Mouse (Mus musculus) midbrain, embryonic 16.5 days (tissue): ENCODE data around the gene P2ry1. TPM values are rescaled to one million over a fixed set of nuclear protein-coding genes. Genes with fewer than 3 reads are reported as not detected.

Experiments used
- ATAC-seq: fragments of 200-750 bp; cut with Nextera tagmentation; 2 replicates; pipeline ENCODE4 v1.8.0; 2017; ENCODE audit warnings: moderate TSS enrichment
- H3K27ac ChIP-seq: fragments of 300-500 bp; sonication (generic); 2 replicates; pipeline ENCODE4 v1.5.1; 2014; ENCODE audit warnings: mild to moderate bottlenecking, low read length, mixed read lengths
- H3K27me3 ChIP-seq: fragments of 300-500 bp; sonication (generic); 2 replicates; pipeline ENCODE4 v1.6.1; 2014; ENCODE audit warnings: low read depth, low read length, mixed read lengths; ENCODE audit not compliant: control insufficient read depth, insufficient read depth
- H3K36me3 ChIP-seq: fragments of 300-500 bp; sonication (generic); 2 replicates; pipeline ENCODE4 v1.6.1; 2014; ENCODE audit warnings: mild to moderate bottlenecking, low read length, moderate library complexity, mixed read lengths; ENCODE audit not compliant: control insufficient read depth, insufficient read depth
- H3K4me1 ChIP-seq: fragments of 300-500 bp; sonication (generic); 2 replicates; pipeline ENCODE4 v1.6.1; 2014; ENCODE audit warnings: mild to moderate bottlenecking, low read length, mixed read lengths; ENCODE audit not compliant: control insufficient read depth, insufficient read depth
- H3K4me2 ChIP-seq: fragments of 300-500 bp; sonication (generic); 2 replicates; pipeline ENCODE4 v1.6.1; 2014; ENCODE audit warnings: mild to moderate bottlenecking, low read length, mixed read lengths
- H3K4me3 ChIP-seq: fragments of 300-500 bp; sonication (generic); 2 replicates; pipeline ENCODE4 v1.5.1; 2014; ENCODE audit warnings: low read depth, mild to moderate bottlenecking, low read length, moderate library complexity, mixed read lengths
- H3K9ac ChIP-seq: fragments of 300-500 bp; sonication (generic); 2 replicates; pipeline ENCODE4 v1.6.1; 2014; ENCODE audit warnings: low read depth, low read length, mixed read lengths
- H3K9me3 ChIP-seq: fragments of 300-500 bp; sonication (generic); replicated peaks from 2 replicates; pipeline ENCODE4 v1.6.1; 2014; ENCODE audit warnings: mild to moderate bottlenecking, low read length, mixed read lengths; ENCODE audit not compliant: control insufficient read depth, poor library complexity, severe bottlenecking
- WGBS: fragments of 180-500 bp; shearing (Covaris S2); extraction: QIAGEN DNeasy Blood & Tissue Kit; methylation state at CpG from one replicate; pipeline ENCODE4 v1.1.7; 2014; 5-methylcytosine and 5-hydroxymethylcytosine counted together
- polyA plus RNA-seq: library from polyadenylated mRNA; unstranded; fragments of >200 nt; fragmentation: Nextera tagmentation; extraction: Ambion mirVana; gene quantifications from 2 replicates; pipeline ENCODE4 v1.2.1, GENCODE M21; 2015

The P2ry1 gene
- polyA plus RNA-seq, 1 experiment from 2014 or later: 6.4 TPM

GRCm38 (mm10) chr3:61049976-61050672 is 47.5 kb downstream of the P2ry1 start:
- H3K36me3 ChIP-seq: no peaks in the 10 kb centered on the region
- 63% methylated on average over 3 of the region's 3 CpGs for WGBS
- H3K9ac ChIP-seq: no peak overlapping the region
- H3K27ac ChIP-seq: no peak overlapping the region
- 0 out of 2 replicates have a peak, but pooled peaks have one; percentile 21 for ATAC-seq
- H3K27me3 ChIP-seq: no peaks in the 10 kb centered on the region
- no peak overlapping the region for H3K4me3 ChIP-seq
- H3K9me3 ChIP-seq: no peaks in the 10 kb centered on the region
- H3K4me1 ChIP-seq: no peaks in the 10 kb centered on the region
- H3K4me2 ChIP-seq: no peak overlapping the region
